Mouse (Mus musculus) cortical plate, adult 2 months (tissue): Measurements from ENCODE around the gene Kndc1.

Source experiments
- CTCF ChIP-seq: fragments of 200-500 bp; IDR thresholded peaks from 2 replicates; pipeline ENCODE4 v1.5.1; 2011; ENCODE audit warnings: mild to moderate bottlenecking, control low read depth, low read length; ENCODE audit not compliant: insufficient read depth; ENCODE audit errors: extremely low read depth
- POLR2A ChIP-seq: fragments of 200-500 bp; IDR thresholded peaks from 2 replicates; pipeline ENCODE4 v1.6.1; 2011; ENCODE audit warnings: mild to moderate bottlenecking, low read length, control low read depth; ENCODE audit not compliant: insufficient read depth; ENCODE audit errors: extremely low read depth

- TF ChIP-seq CTCF (no peak), POLR2A (no peak)
These were observed 15.8 kb downstream of the Kndc1 start for GRCm38 (mm10) chr7:139910204-139910835.
